Mouse (Mus musculus) forebrain, embryonic 16.5 days (tissue): ENCODE results near the gene Nol9. TPM values are rescaled to one million over a fixed set of nuclear protein-coding genes. Genes with fewer than 3 reads are reported as not detected.
A peak's percentile ranks its signal among the peaks of the same experiment; 100 is the strongest.
"Not testable (repeated sequence)": the region's sequence is repeated elsewhere in the genome, so short reads cannot be mapped to it uniquely, and the experiment has no call there.

Experiments
- ATAC-seq: fragments of 200-750 bp; cut with Nextera tagmentation; 2 replicates; pipeline ENCODE4 v1.8.0; 2017; ENCODE audit warnings: mild to moderate bottlenecking, moderate library complexity
- H3K27ac ChIP-seq: fragments of 300-500 bp; sonication (generic); 2 replicates; pipeline ENCODE4 v1.5.1; 2014; ENCODE audit warnings: low read length, control low read depth
- H3K27me3 ChIP-seq: fragments of 300-500 bp; sonication (generic); replicated peaks from 2 replicates; pipeline ENCODE4 v1.6.1; 2014; ENCODE audit warnings: low read length; ENCODE audit not compliant: control insufficient read depth, insufficient read depth
- H3K36me3 ChIP-seq: fragments of 300-500 bp; sonication (generic); 2 replicates; pipeline ENCODE4 v1.6.1; 2014; ENCODE audit not compliant: control insufficient read depth, insufficient read depth
- H3K4me1 ChIP-seq: fragments of 300-500 bp; sonication (generic); replicated peaks from 2 replicates; pipeline ENCODE4 v1.6.1; 2014; ENCODE audit warnings: low read length; ENCODE audit not compliant: control insufficient read depth, insufficient read depth
- H3K4me2 ChIP-seq: fragments of 300-500 bp; sonication (generic); 2 replicates; pipeline ENCODE4 v1.6.1; 2014; ENCODE audit warnings: mild to moderate bottlenecking, low read length, control low read depth
- H3K4me3 ChIP-seq: fragments of 300-500 bp; sonication (generic); replicated peaks from 2 replicates; pipeline ENCODE4 v1.5.1; 2014; ENCODE audit warnings: mild to moderate bottlenecking, low read length, control low read depth
- H3K9ac ChIP-seq: fragments of 300-500 bp; sonication (generic); replicated peaks from 2 replicates; pipeline ENCODE4 v1.6.1; 2014; ENCODE audit warnings: low read depth, low read length, control low read depth
- H3K9me3 ChIP-seq: fragments of 300-500 bp; sonication (generic); 2 replicates; pipeline ENCODE4 v1.6.1; 2016; ENCODE audit warnings: low read length; ENCODE audit not compliant: control insufficient read depth
- WGBS: fragments of 180-500 bp; shearing (Covaris S2); extraction: QIAGEN DNeasy Blood & Tissue Kit; methylation state at CpG from one replicate; pipeline ENCODE4 v1.1.7; 2014; 5-methylcytosine and 5-hydroxymethylcytosine counted together
- polyA plus RNA-seq: library from polyadenylated mRNA; unstranded; fragments of >200 nt; fragmentation: Nextera tagmentation; extraction: Ambion mirVana; gene quantifications from 2 replicates; pipeline ENCODE4 v1.2.1, GENCODE M21; 2015

The Nol9 gene
- polyA plus RNA-seq, 1 experiment from 2014 or later = 25.1 TPM

- not testable (repeated sequence) for H3K27me3 ChIP-seq, H3K9ac ChIP-seq, H3K4me3 ChIP-seq, H3K9me3 ChIP-seq, H3K36me3 ChIP-seq, H3K27ac ChIP-seq, H3K4me2 ChIP-seq, ATAC-seq
- WGBS = 92% methylated on average over 6 of the region's 6 CpGs
- H3K4me1 ChIP-seq = peaks cover 13% of the 10 kb centered on the region
Observed at GRCm38 (mm10) chr4:152036464-152036863, 2.7 kb upstream of the Nol9 start.

- Histone ChIP-seq H3K4me3 (peak within 1 kb of the TSS; percentile 93), H3K9me3 (no peaks in the 10 kb centered on the region), H3K27ac (no peak within 1 kb of the TSS), H3K9ac (peak within 1 kb of the TSS; percentile 82), H3K4me2 (peak within 1 kb of the TSS; percentile 95), H3K36me3 (peaks cover 17% of the 10 kb centered on the region), H3K27me3 (no peaks in the 10 kb centered on the region), H3K4me1 (peaks cover 13% of the 10 kb centered on the region)
- ATAC-seq = no peak
- WGBS = 47% methylated on average over 10 of the region's 10 CpGs
Observed at GRCm38 (mm10) chr4:152038225-152038984, 716 bp upstream of the Nol9 start, which contains the start of gene Tas1r1. Gene Tas1r1, minus strand, starts transcription at chr4:152038568.

- no peaks in the 10 kb centered on the region for H3K9me3 ChIP-seq
- peaks cover 19% of the 10 kb centered on the region for H3K36me3 ChIP-seq
- H3K4me2 ChIP-seq = peak overlapping the region; percentile 95
- H3K27me3 ChIP-seq = no peaks in the 10 kb centered on the region
- WGBS = 5% methylated on average over 25 of the region's 25 CpGs
- H3K9ac ChIP-seq = peak overlapping the region; percentile 82
- no peak overlapping the region for H3K27ac ChIP-seq
- ATAC-seq = no peak
- H3K4me3 ChIP-seq = peak overlapping the region; percentile 93
- H3K4me1 ChIP-seq = peaks cover 13% of the 10 kb centered on the region
Observed at GRCm38 (mm10) chr4:152039831-152040310, 750 bp downstream of the Nol9 start.

DNA sequence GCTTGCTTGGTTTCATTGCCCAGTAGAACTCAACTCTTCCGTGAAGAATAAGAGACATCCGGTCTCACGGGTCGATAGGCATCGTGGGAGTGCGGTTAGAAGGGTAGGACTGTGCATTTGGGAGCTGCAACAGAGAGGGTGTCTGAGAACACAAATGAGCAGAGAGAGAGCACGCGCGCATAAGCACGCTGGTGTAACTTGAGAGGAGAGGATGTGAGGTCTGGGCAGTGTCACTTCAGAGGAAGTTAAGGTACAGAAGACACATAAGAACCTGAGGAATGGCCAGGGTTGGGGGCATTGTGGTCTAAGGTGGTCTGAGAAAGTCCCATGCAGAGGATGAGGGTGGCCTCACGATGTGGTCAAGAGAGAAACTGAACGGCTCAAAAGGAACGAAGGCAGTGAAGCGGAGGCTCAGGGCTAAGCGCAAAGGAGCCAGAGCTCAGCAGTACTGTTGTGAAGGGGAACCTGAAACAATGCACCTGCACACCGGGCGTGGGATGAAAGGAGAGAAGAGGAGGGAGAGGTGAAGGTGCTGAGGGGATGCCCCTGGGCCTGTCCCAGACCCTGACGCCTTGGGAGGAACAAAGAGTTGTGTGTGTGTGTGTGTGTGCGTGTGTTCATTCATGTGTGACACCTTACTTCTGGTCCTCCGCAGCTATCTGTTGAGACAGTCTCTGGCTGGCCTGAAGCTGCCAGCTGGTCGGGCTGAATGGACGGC, 3.0 kb downstream of the Nol9 start:
- Histone ChIP-seq H3K27me3 (no peaks in the 10 kb centered on the region), H3K9me3 (no peaks in the 10 kb centered on the region), H3K27ac (no peak overlapping the region), H3K9ac (no peak overlapping the region), H3K4me1 (peaks cover 13% of the 10 kb centered on the region), H3K4me3 (no peak overlapping the region), H3K36me3 (peaks cover 23% of the 10 kb centered on the region), H3K4me2 (no peak overlapping the region)
- ATAC-seq = no peak
- 95% methylated on average over 22 of the region's 22 CpGs for WGBS

DNA sequence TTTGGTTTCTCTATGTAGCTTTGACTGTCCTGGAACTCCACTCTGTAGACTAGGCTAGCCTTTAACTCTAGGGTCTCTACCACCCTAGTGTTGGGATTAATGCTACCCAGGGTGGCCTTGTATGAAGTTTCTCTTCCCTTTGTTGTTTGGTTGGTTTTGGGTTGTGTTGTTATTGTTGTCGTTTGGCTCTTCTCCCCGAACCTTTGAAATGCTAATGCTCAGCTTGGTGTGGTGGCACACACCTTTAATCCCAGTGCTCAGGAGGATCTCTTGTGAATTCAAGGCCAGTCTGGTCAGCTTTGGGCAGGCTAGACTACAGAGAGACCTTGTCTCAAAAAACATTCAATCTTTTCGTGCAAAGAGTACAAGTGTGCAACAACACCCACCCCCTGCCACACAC, 4.0 kb downstream of the Nol9 start:
- H3K27me3 ChIP-seq = no peaks in the 10 kb centered on the region
- no peak overlapping the region for H3K4me2 ChIP-seq
- no peak for ATAC-seq
- H3K27ac ChIP-seq = no peak overlapping the region
- no peak overlapping the region for H3K9ac ChIP-seq
- H3K4me1 ChIP-seq = peaks cover 13% of the 10 kb centered on the region
- no peak overlapping the region for H3K4me3 ChIP-seq
- WGBS = 85% methylated on average over 3 of the region's 3 CpGs
- no peaks in the 10 kb centered on the region for H3K9me3 ChIP-seq
- H3K36me3 ChIP-seq = peaks cover 31% of the 10 kb centered on the region

- no peak for ATAC-seq
- 69% methylated on average over 6 of the region's 6 CpGs for WGBS
- no peak overlapping the region for H3K4me3 ChIP-seq
- no peak overlapping the region for H3K9ac ChIP-seq
- H3K27ac ChIP-seq = no peak overlapping the region
- H3K9me3 ChIP-seq = no peaks in the 10 kb centered on the region
- H3K27me3 ChIP-seq = no peaks in the 10 kb centered on the region
- H3K36me3 ChIP-seq = peaks cover 31% of the 10 kb centered on the region
- H3K4me1 ChIP-seq = peaks cover 10% of the 10 kb centered on the region
- H3K4me2 ChIP-seq = no peak overlapping the region
Observed at GRCm38 (mm10) chr4:152044609-152045008, 5.5 kb downstream of the Nol9 start.

GRCm38 (mm10) chr4:152062390-152063110, 23.4 kb downstream of the Nol9 start:
- WGBS = 80% methylated on average over 9 of the region's 9 CpGs
- H3K36me3 ChIP-seq = peaks cover 13% of the 10 kb centered on the region
- no peaks in the 10 kb centered on the region for H3K4me1 ChIP-seq
- ATAC-seq = no peak
- no peak overlapping the region for H3K4me3 ChIP-seq
- H3K9me3 ChIP-seq = no peaks in the 10 kb centered on the region
- H3K9ac ChIP-seq = no peak overlapping the region
- H3K27ac ChIP-seq = no peak overlapping the region
- no peak overlapping the region for H3K4me2 ChIP-seq
- H3K27me3 ChIP-seq = no peaks in the 10 kb centered on the region

DNA sequence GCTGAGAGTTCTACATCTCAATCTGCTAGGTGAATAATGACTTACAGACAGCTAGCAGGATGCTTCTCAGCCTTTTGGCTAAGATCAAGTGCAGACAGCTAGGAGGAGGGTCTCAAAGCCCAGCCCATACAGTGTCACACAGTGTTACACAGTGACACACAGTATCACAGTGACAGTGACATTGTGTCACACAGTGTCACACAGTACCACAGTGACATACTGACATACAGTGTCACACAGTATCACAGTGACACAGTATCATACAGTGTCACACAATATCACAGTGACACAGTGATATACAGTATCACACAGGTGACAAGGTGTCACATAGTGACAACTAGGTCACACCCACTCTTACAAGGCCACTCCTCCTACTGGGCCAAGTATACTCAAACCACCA, 28.2 kb downstream of the Nol9 start:
- Histone ChIP-seq H3K36me3 (no peaks in the 10 kb centered on the region), H3K4me1 (no peaks in the 10 kb centered on the region), H3K9ac (no peak overlapping the region), H3K4me3 (no peak overlapping the region), H3K9me3 (no peaks in the 10 kb centered on the region), H3K4me2 (no peak overlapping the region), H3K27me3 (no peaks in the 10 kb centered on the region), H3K27ac (no peak overlapping the region)
- no peak for ATAC-seq

GRCm38 (mm10) chr4:152068166-152068724, 29.1 kb downstream of the Nol9 start:
- H3K4me2 ChIP-seq = no peak overlapping the region
- no peaks in the 10 kb centered on the region; the same call in 1 of the 2 replicates for H3K4me1 ChIP-seq
- no peak overlapping the region for H3K4me3 ChIP-seq
- H3K9me3 ChIP-seq = no peaks in the 10 kb centered on the region
- H3K9ac ChIP-seq = no peak overlapping the region
- no peaks in the 10 kb centered on the region for H3K27me3 ChIP-seq
- H3K27ac ChIP-seq = no peak overlapping the region
- WGBS = 76% methylated on average over 6 of the region's 6 CpGs
- ATAC-seq = no peak
- H3K36me3 ChIP-seq = no peaks in the 10 kb centered on the region
